ENCODE assay signal across 17 mouse cellular contexts in the genomic region with DNA sequence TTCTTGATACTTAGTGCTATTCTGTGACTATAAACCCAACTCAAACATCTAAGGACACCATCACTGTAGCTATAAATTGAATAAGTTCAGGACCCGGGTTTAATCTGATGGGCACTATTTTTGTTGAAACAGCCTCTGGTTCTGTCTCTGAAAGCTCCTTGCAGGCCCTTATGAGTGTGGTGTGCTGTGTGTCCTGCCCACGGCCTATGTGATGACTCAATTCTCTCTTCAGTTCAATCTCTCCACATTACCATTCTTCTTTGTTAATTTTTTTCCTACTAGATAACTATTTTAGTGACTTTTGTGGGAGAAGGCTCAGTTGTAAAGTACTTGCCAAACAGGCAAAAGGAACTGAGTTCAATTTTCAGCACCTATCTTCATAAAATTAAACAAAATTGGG. TPM values are rescaled to one million over a fixed set of nuclear protein-coding genes. Genes with fewer than 3 reads are reported as not detected.
"Had no signal": no experiment of that assay in that cellular context is flagged by ENCODE, and none has a peak within 500 bp of the region (broad histone marks: within the 10 kb centered on the region; RNA-seq: fewer than 3 reads in every experiment).

No protein-coding gene starts in this region.

- H3K36me3 ChIP-seq: neural tube, embryonic 13.5 days; neural tube, embryonic 15.5 days; stomach, embryonic 15.5 days had no signal

- H3K27ac ChIP-seq: neural tube, embryonic 13.5 days; neural tube, embryonic 15.5 days; stomach, embryonic 15.5 days; stomach, postnatal 0 days had no signal

- DNase-seq: retina, postnatal 1 day; right cerebral cortex, adult 18-20 months; right cerebral cortex, postnatal 14 days; right cerebral cortex, postnatal 25 days; right cerebral cortex, postnatal 4 days; spleen, adult 18-20 months; thymus, adult 18-20 months; thymus, adult 2 months; thymus, postnatal 14 days; thymus, postnatal 25 days; thymus, postnatal 36 days; thymus, postnatal 4 days had no signal

- H3K4me3 ChIP-seq: neural tube, embryonic 13.5 days; neural tube, embryonic 15.5 days; stomach, embryonic 15.5 days had no signal

- H3K4me1 ChIP-seq: neural tube, embryonic 13.5 days; stomach, embryonic 15.5 days had no signal

- H3K9ac ChIP-seq: neural tube, embryonic 13.5 days; neural tube, embryonic 15.5 days; stomach, embryonic 15.5 days had no signal

- H3K27me3 ChIP-seq: neural tube, embryonic 13.5 days; neural tube, embryonic 15.5 days; stomach, embryonic 15.5 days had no signal

RNA-seq across cellular contexts. Expression of gene Dclk3, which starts 7.3 kb away (rescaled TPM):
- total RNA-seq: neutrophil, adult 5-6 weeks had no signal
